Mouse (Mus musculus) intestine, embryonic 14.5 days (tissue): ENCODE measurements at regions not wholly inside any gene's neighbourhood (a gene's known extent, or its start where the extent isn't known, plus 50 kb on each side); places are given as distances from the start of the nearest gene placed in this dataset.
A peak's percentile ranks its signal among the peaks of the same experiment; 100 is the strongest.

ENCODE experiments used
- ATAC-seq: fragments of 200-750 bp; cut with Nextera tagmentation; replicated peaks from 2 replicates; pipeline ENCODE4 v1.8.0; 2017; ENCODE audit warnings: low read depth, moderate number of reproducible peaks, moderate TSS enrichment, moderate library complexity; ENCODE audit not compliant: low FRiP score, low TSS enrichment
- DNase-seq: peaks from one replicate; pipeline ENCODE4 v3.0.0-alpha.2; 2018; ENCODE audit warnings: low spot score
- H3K27ac ChIP-seq: fragments of 300-500 bp; sonication (generic); 2 replicates; pipeline ENCODE4 v1.5.1; 2014; ENCODE audit warnings: low read depth, mild to moderate bottlenecking, control low read depth
- H3K27me3 ChIP-seq: fragments of 300-500 bp; sonication (generic); replicated peaks from 2 replicates; pipeline ENCODE4 v1.6.1; 2014; ENCODE audit warnings: low read length, control low read depth; ENCODE audit not compliant: control insufficient read depth, insufficient read depth
- H3K36me3 ChIP-seq: fragments of 300-500 bp; sonication (generic); 2 replicates; pipeline ENCODE4 v1.6.1; 2014; ENCODE audit warnings: low read length, control low read depth; ENCODE audit not compliant: control insufficient read depth, insufficient read depth
- H3K4me1 ChIP-seq: fragments of 300-500 bp; sonication (generic); replicated peaks from 2 replicates; pipeline ENCODE4 v1.6.1; 2014; ENCODE audit warnings: low read length, control low read depth, mixed read lengths; ENCODE audit not compliant: control insufficient read depth, insufficient read depth
- H3K4me2 ChIP-seq: fragments of 300-500 bp; sonication (generic); 2 replicates; pipeline ENCODE4 v1.6.1; 2014; ENCODE audit warnings: low read length
- H3K4me3 ChIP-seq: fragments of 300-500 bp; sonication (generic); 2 replicates; pipeline ENCODE4 v1.5.1; 2014; ENCODE audit warnings: low read depth, low read length, control low read depth, mixed read lengths
- H3K9ac ChIP-seq: fragments of 300-500 bp; sonication (generic); 2 replicates; pipeline ENCODE4 v1.6.1; 2014; ENCODE audit warnings: mild to moderate bottlenecking, low read length
- H3K9me3 ChIP-seq: fragments of 300-500 bp; sonication (generic); 2 replicates; pipeline ENCODE4 v1.6.1; 2016; ENCODE audit warnings: low read length, control low read depth; ENCODE audit not compliant: control insufficient read depth
- WGBS: fragments of 180-500 bp; shearing (Covaris S2); extraction: QIAGEN DNeasy Blood & Tissue Kit; methylation state at CpG from one replicate; pipeline ENCODE4 v1.1.7; 2014; 5-methylcytosine and 5-hydroxymethylcytosine counted together

DNA sequence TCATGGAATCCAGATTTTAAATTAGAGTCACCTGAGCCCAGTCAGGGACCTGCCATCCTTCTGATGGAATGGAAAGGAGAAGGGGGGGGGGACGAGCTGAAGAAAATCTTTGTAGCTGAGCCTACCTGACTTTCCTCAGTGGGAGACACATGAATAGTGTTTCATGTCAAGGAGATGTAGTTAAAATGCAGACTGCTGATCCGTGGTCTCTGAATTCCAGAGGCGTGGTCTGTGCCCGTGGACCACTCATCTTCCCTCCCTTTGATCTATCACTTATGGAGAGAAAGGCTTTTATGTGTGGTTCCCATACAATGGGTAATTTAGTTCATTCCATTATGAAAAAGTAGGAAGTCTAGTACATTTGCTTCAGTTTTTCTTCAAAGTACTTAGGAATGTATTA lies 176.6 kb upstream of the Arrdc4 start:
- Histone ChIP-seq H3K9ac (no peak overlapping the region), H3K27ac (no peak overlapping the region), H3K4me2 (no peak overlapping the region), H3K36me3 (no peaks in the 10 kb centered on the region), H3K27me3 (no peaks in the 10 kb centered on the region), H3K4me1 (no peaks in the 10 kb centered on the region), H3K9me3 (no peaks in the 10 kb centered on the region), H3K4me3 (no peak overlapping the region)
- ATAC-seq: no peak
- WGBS: 66% methylated on average over 4 of the region's 4 CpGs
- no peak for DNase-seq

- DNase-seq (no peak), ATAC-seq (no peak)
- Histone ChIP-seq H3K9me3 (no peaks in the 10 kb centered on the region), H3K4me3 (no peak overlapping the region), H3K4me2 (no peak overlapping the region), H3K36me3 (no peaks in the 10 kb centered on the region), H3K4me1 (peaks cover 8% of the 10 kb centered on the region; the same call in 1 of the 2 replicates), H3K27ac (no peak overlapping the region), H3K9ac (no peak overlapping the region), H3K27me3 (no peaks in the 10 kb centered on the region)
- WGBS: 65% methylated on average over 9 of the region's 9 CpGs
Observed at GRCm38 (mm10) chr7:68918632-68919435, 169.8 kb upstream of the Arrdc4 start.

DNA sequence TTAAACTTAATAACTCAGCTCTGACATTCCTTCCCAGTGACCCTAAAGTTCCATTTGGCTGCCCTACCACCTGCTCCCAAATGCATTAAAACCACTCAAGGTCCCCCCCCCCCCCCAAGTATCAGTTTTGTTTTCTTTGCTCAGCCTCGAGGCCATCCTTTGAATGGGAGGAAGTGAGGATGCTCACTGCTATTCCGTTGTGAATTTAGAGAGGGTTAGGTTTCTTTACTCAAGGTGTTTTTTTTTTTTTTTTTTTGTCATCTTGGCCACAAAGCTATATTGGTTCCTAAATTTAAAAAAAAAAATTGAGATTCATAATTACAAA lies 168.8 kb upstream of the Arrdc4 start:
- Histone ChIP-seq H3K4me2 (peak overlapping the region; percentile 39), H3K27ac (no peak overlapping the region), H3K9ac (no peak overlapping the region), H3K36me3 (no peaks in the 10 kb centered on the region), H3K4me1 (peaks cover 8% of the 10 kb centered on the region; the same call in 1 of the 2 replicates), H3K9me3 (no peaks in the 10 kb centered on the region), H3K27me3 (no peaks in the 10 kb centered on the region), H3K4me3 (no peak overlapping the region)
- WGBS: 6% methylated on average over 2 of the region's 2 CpGs
- ATAC-seq: no peak
- no peak for DNase-seq

DNA sequence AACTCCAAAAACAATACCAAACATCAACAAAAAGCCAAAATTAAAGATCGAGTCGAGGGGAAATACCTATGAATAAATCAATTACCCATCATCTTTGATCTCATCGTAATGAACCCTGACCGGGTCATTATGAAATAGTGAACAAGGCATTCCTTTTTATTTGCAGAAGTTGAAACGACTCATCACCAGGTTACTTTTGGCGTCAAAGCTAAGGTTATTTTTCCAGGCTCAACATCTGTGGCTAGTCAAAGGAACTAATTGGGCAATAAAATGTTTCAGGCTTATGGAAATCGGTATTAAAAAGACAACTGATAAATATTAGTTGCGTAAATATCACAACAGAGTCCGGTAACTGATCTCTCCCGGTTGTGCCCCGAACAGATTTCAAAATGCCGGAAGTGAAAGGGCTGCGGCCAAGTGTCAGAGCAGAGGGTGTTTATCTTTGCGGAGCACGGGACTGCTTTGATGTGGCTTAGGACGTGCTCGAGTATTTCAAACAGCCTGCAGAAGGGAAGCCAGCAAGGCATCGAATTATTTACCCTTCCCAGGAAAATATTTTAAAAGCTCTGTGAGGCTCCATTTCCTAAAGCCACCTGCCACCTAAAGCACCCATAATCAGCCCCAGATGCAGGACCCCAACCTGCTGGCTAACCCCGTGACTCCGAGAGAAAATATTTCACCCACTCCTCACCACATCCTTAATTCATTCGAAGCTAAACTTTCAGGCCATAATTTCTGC lies 168.3 kb upstream of the Arrdc4 start:
- ATAC-seq (0 out of 2 replicates have a peak, but pooled peaks have one; percentile 40), DNase-seq (peak; percentile 55)
- 20% methylated on average over 21 of the region's 21 CpGs for WGBS
- Histone ChIP-seq H3K9ac (no peak overlapping the region), H3K9me3 (no peaks in the 10 kb centered on the region), H3K36me3 (no peaks in the 10 kb centered on the region), H3K27me3 (no peaks in the 10 kb centered on the region), H3K4me1 (peaks cover 8% of the 10 kb centered on the region; the same call in 1 of the 2 replicates), H3K4me3 (no peak overlapping the region), H3K4me2 (peak overlapping the region; percentile 39), H3K27ac (no peak overlapping the region)

DNA sequence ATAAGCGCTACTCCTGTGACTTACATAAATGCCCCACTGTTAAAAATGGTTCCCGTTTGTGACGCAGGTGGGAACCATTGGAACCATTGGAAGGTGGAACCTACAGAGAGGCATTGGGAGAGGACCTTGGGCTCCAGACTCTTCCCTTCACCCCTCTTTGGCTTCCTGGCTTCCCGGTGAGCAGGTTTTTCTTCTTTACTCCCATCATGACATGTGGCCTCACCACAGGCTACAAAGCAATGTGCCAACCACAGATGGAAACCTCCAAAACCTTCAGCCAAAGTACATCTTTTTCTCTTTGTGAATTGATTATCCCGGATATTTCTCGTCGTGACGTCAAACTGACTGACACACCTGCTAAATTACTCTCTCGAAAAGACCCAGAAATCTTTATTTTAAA lies 166.9 kb upstream of the Arrdc4 start:
- H3K27me3 ChIP-seq: no peaks in the 10 kb centered on the region
- ATAC-seq (no peak), DNase-seq (no peak)
- no peak overlapping the region for H3K4me2 ChIP-seq
- no peak overlapping the region for H3K4me3 ChIP-seq
- H3K4me1 ChIP-seq: peaks cover 8% of the 10 kb centered on the region; the same call in 1 of the 2 replicates
- H3K9me3 ChIP-seq: no peaks in the 10 kb centered on the region
- 92% methylated on average over 9 of the region's 9 CpGs for WGBS
- H3K9ac ChIP-seq: no peak overlapping the region
- H3K27ac ChIP-seq: no peak overlapping the region
- H3K36me3 ChIP-seq: no peaks in the 10 kb centered on the region

DNA sequence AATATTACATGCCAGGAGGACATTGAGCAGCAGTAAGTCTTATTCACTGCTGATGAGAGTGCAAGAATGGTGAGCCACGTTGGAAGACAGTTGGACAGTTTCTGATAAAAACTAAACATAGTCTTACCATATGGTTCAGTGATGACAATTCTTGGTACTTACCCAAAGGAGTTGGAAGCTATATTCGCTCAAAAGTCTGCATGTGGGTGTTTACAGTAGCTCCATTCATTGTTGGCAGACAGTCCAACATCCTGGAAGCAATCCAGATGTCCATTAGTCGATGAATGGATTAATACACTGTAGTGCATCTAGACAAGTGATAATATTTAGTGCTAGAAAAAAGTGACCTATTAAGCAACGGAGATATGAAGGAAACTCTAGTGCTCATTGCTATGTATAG lies 165.3 kb upstream of the Arrdc4 start:
- Histone ChIP-seq H3K27me3 (no peaks in the 10 kb centered on the region), H3K36me3 (no peaks in the 10 kb centered on the region), H3K4me3 (no peak overlapping the region), H3K9ac (no peak overlapping the region), H3K9me3 (no peaks in the 10 kb centered on the region), H3K4me2 (no peak overlapping the region), H3K4me1 (peaks cover 8% of the 10 kb centered on the region; the same call in 1 of the 2 replicates), H3K27ac (no peak overlapping the region)
- DNase-seq (no peak), ATAC-seq (no peak)
- 34% methylated on average over 4 of the region's 4 CpGs for WGBS

- DNase-seq: no peak
- ATAC-seq: no peak
- no peak overlapping the region for H3K9ac ChIP-seq
- no peaks in the 10 kb centered on the region for H3K27me3 ChIP-seq
- no peak overlapping the region for H3K4me2 ChIP-seq
- peaks cover under 1% of the 10 kb centered on the region; the same call in 1 of the 2 replicates for H3K4me1 ChIP-seq
- 78% methylated on average over 6 of the region's 6 CpGs for WGBS
- no peaks in the 10 kb centered on the region for H3K9me3 ChIP-seq
- no peak overlapping the region for H3K27ac ChIP-seq
- H3K36me3 ChIP-seq: no peaks in the 10 kb centered on the region
- no peak overlapping the region for H3K4me3 ChIP-seq
Observed at GRCm38 (mm10) chr7:68911989-68912655, 163.1 kb upstream of the Arrdc4 start.

DNA sequence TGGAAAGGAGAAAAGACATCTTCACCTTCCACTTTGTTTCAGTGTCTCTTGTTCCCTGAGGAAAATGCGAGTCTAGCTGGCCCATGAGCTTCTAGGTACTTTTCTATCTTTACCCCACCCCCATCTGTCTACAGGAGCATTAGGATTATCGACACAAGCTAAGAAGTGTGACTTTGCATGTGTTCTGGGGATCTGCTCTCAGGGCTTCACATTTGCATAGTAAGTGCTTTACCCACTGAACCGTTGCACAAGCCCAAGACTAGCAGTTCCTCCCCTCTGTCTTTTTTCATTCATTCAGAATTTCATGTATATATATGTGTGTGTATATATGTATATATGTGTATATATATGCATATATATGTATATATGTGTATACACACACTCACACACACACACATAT lies 162.5 kb upstream of the Arrdc4 start:
- H3K36me3 ChIP-seq: no peaks in the 10 kb centered on the region
- no peak overlapping the region for H3K9ac ChIP-seq
- H3K27me3 ChIP-seq: no peaks in the 10 kb centered on the region
- H3K4me2 ChIP-seq: no peak overlapping the region
- DNase-seq (no peak), ATAC-seq (no peak)
- no peaks in the 10 kb centered on the region for H3K9me3 ChIP-seq
- no peaks in the 10 kb centered on the region for H3K4me1 ChIP-seq
- no peak overlapping the region for H3K4me3 ChIP-seq
- 83% methylated on average over 3 of the region's 3 CpGs for WGBS
- H3K27ac ChIP-seq: no peak overlapping the region
